Mouse (Mus musculus) brain, embryonic 14.5 days (tissue): ENCODE measurements around the gene Sh3d21. TPM values are rescaled to one million over a fixed set of nuclear protein-coding genes. Genes with fewer than 3 reads are reported as not detected.

Experiments
- DNase-seq: peaks from one replicate; pipeline ENCODE4 v3.0.0-alpha.2; 2011; ENCODE audit warnings: low read depth
- CTCF ChIP-seq: fragments of 200-500 bp; IDR thresholded peaks from 2 replicates; pipeline ENCODE4 v1.5.1; 2012; ENCODE audit warnings: inconsistent platforms, mild to moderate bottlenecking, moderate library complexity, borderline replicate concordance; ENCODE audit not compliant: insufficient read depth, insufficient read length; ENCODE audit errors: extremely low read depth
- POLR2A ChIP-seq: fragments of 200-500 bp; IDR thresholded peaks from 2 replicates; pipeline ENCODE4 v1.6.1; 2012; ENCODE audit warnings: mild to moderate bottlenecking, inconsistent platforms, borderline replicate concordance; ENCODE audit not compliant: poor library complexity, insufficient read depth, insufficient read length, severe bottlenecking; ENCODE audit errors: extremely low read depth
- polyA plus RNA-seq: library from polyadenylated mRNA; depleted of rRNA; stranded (reverse); fragments of >200 nt; gene quantifications from 2 replicates; pipeline ENCODE4 v1.2.3, GENCODE M21; 2012; rRNA removed

Gene Sh3d21
- polyA plus RNA-seq: 0.66 and 0.81 TPM in 2 replicates

GRCm38 (mm10) chr4:126163067-126163659, at the start of gene Sh3d21:
TSS of gene Sh3d21 (minus strand) at chr4:126163491.
- TF ChIP-seq POLR2A (no peak), CTCF (no peak)
- DNase-seq: peak; percentile 4

GRCm38 (mm10) chr4:126207081-126207480, 43.8 kb upstream of the Sh3d21 start:
- TF ChIP-seq CTCF (no peak), POLR2A (no peak)
- DNase-seq: no peak

- DNase-seq: no peak
- TF ChIP-seq CTCF (no peak), POLR2A (no peak)
Observed at GRCm38 (mm10) chr4:126205386-126205785, 42.1 kb upstream of the Sh3d21 start.

GRCm38 (mm10) chr4:126204661-126205230, 41.5 kb upstream of the Sh3d21 start:
- TF ChIP-seq CTCF (no peak), POLR2A (no peak)
- no peak for DNase-seq

GRCm38 (mm10) chr4:126204016-126204415, 40.7 kb upstream of the Sh3d21 start:
- DNase-seq: no peak
- TF ChIP-seq CTCF (no peak), POLR2A (no peak)

GRCm38 (mm10) chr4:126203336-126203895, 40.1 kb upstream of the Sh3d21 start:
- DNase-seq: no peak
- no peak for TF ChIP-seq CTCF
- no peak for TF ChIP-seq POLR2A

GRCm38 (mm10) chr4:126202303-126203181, 39.3 kb upstream of the Sh3d21 start, which contains the start of gene Thrap3:
TSS of gene Thrap3 (minus strand) at chr4:126202760.
- TF ChIP-seq POLR2A: peak; percentile 93
- no peak for TF ChIP-seq CTCF
- DNase-seq: peak; percentile 99

GRCm38 (mm10) chr4:126201514-126202302, 38.4 kb upstream of the Sh3d21 start:
- DNase-seq: peak; percentile 72
- TF ChIP-seq POLR2A: no peak
- TF ChIP-seq CTCF: peak; percentile 37; the same call in 1 of the 2 replicates

GRCm38 (mm10) chr4:126200656-126201055, 37.4 kb upstream of the Sh3d21 start:
- no peak for DNase-seq
- TF ChIP-seq CTCF: no peak
- TF ChIP-seq POLR2A: no peak

- no peak for TF ChIP-seq CTCF
- no peak for TF ChIP-seq POLR2A
- DNase-seq: no peak
Observed at GRCm38 (mm10) chr4:126200036-126200435, 36.7 kb upstream of the Sh3d21 start.
